Mouse (Mus musculus): ENCODE results near the gene Ust.

The Ust gene

DNA sequence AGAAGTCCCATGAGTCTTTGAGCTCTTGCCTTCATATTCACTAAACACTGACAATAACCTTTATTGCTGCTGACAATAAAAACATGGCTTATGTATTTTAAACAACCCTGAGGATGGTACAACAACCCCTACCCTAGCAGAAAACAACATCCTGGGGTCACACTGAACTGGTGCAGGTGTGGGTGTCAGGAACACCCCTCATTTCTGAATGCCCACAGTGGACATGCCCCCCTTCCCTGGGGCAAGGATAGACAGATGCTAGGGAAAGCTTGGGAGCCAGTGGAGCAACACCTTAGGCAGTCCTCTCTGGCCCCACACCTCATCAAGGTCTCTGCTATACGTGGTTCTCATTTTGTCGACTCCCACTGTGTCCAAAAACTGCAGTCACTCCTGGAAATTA is 343.9 kb downstream of the Ust start:
- no peak for DNase-seq (ENCODE audit: low spot score)

- DNase-seq (ENCODE audit: low spot score) = no peak
Observed at GRCm38 (mm10) chr10:8174230-8174629, 344.4 kb downstream of the Ust start.

- no peak for DNase-seq (ENCODE audit: low spot score)
Observed at GRCm38 (mm10) chr10:8173032-8173431, 345.6 kb downstream of the Ust start.

GRCm38 (mm10) chr10:8171556-8171955 is 347.1 kb downstream of the Ust start:
- no peak for DNase-seq (ENCODE audit: low spot score)
